Mouse (Mus musculus) heart, embryonic 12.5 days (tissue): ENCODE data around the gene 1700025C18Rik. TPM values are rescaled to one million over a fixed set of nuclear protein-coding genes. Genes with fewer than 3 reads are reported as not detected.

ENCODE experiments used
- ATAC-seq: fragments of 200-750 bp; cut with Nextera tagmentation; 2 replicates; pipeline ENCODE4 v1.8.0; 2017; ENCODE audit warnings: moderate TSS enrichment, moderate library complexity; ENCODE audit not compliant: insufficient number of reproducible peaks, low FRiP score
- H3K27ac ChIP-seq: fragments of 300-500 bp; sonication (generic); 2 replicates; pipeline ENCODE4 v1.5.1; 2016; ENCODE audit warnings: mild to moderate bottlenecking, moderate library complexity; ENCODE audit not compliant: poor library complexity, severe bottlenecking
- H3K27me3 ChIP-seq: fragments of 300-500 bp; sonication (generic); replicated peaks from 2 replicates; pipeline ENCODE4 v1.6.1; 2016; ENCODE audit warnings: mild to moderate bottlenecking, moderate library complexity
- H3K36me3 ChIP-seq: fragments of 300-500 bp; sonication (generic); 2 replicates; pipeline ENCODE4 v1.6.1; 2016; ENCODE audit warnings: mild to moderate bottlenecking, moderate library complexity
- H3K4me1 ChIP-seq: fragments of 300-500 bp; sonication (generic); replicated peaks from 2 replicates; pipeline ENCODE4 v1.6.1; 2016; ENCODE audit warnings: mild to moderate bottlenecking
- H3K4me2 ChIP-seq: fragments of 300-500 bp; sonication (generic); 2 replicates; pipeline ENCODE4 v1.6.1; 2016; ENCODE audit warnings: mild to moderate bottlenecking, moderate library complexity
- H3K4me3 ChIP-seq: fragments of 300-500 bp; sonication (generic); 2 replicates; pipeline ENCODE4 v1.5.1; 2016; ENCODE audit warnings: mild to moderate bottlenecking
- H3K9ac ChIP-seq: fragments of 300-500 bp; sonication (generic); 2 replicates; pipeline ENCODE4 v1.6.1; 2016; ENCODE audit warnings: mild to moderate bottlenecking, moderate library complexity
- H3K9me3 ChIP-seq: fragments of 300-500 bp; sonication (generic); replicated peaks from 2 replicates; pipeline ENCODE4 v1.6.1; 2016; ENCODE audit warnings: mild to moderate bottlenecking, moderate library complexity
- WGBS: fragments of 180-500 bp; shearing (Covaris S2); methylation state at CpG from one replicate; pipeline ENCODE4 v1.1.7; 2016; 5-methylcytosine and 5-hydroxymethylcytosine counted together
- polyA plus RNA-seq: library from polyadenylated mRNA; unstranded; fragments of >200 nt; fragmentation: Nextera tagmentation; extraction: Ambion mirVana; gene quantifications from 2 replicates; pipeline ENCODE4 v1.2.1, GENCODE M21; 2016

1700025C18Rik gene
- not detected in 2 replicates for polyA plus RNA-seq

GRCm38 (mm10) chr2:165090650-165091049 lies at the start of gene 1700025C18Rik:
1700025C18Rik (minus strand) TSS chr2:165090750.
- Histone ChIP-seq H3K36me3 (no peaks in the 10 kb centered on the region), H3K4me2 (no peak within 1 kb of the TSS), H3K4me3 (no peak within 1 kb of the TSS), H3K9me3 (no peaks in the 10 kb centered on the region), H3K27me3 (peaks cover 77% of the 10 kb centered on the region), H3K4me1 (no peaks in the 10 kb centered on the region), H3K27ac (no peak within 1 kb of the TSS), H3K9ac (no peak within 1 kb of the TSS)
- ATAC-seq: no peak
- 77% methylated on average over 2 of the region's 2 CpGs for WGBS

GRCm38 (mm10) chr2:165136049-165136448 lies 45.5 kb upstream of the 1700025C18Rik start:
- 7% methylated on average over 16 of the region's 16 CpGs for WGBS
- Histone ChIP-seq H3K27ac (no peak overlapping the region), H3K4me3 (no peak overlapping the region), H3K4me2 (no peak overlapping the region), H3K4me1 (peaks cover 39% of the 10 kb centered on the region), H3K9me3 (no peaks in the 10 kb centered on the region), H3K9ac (no peak overlapping the region), H3K36me3 (no peaks in the 10 kb centered on the region), H3K27me3 (peaks cover 74% of the 10 kb centered on the region)
- ATAC-seq: no peak

- H3K36me3 ChIP-seq: no peaks in the 10 kb centered on the region
- H3K4me2 ChIP-seq: peak overlapping the region; percentile 55
- H3K9me3 ChIP-seq: no peaks in the 10 kb centered on the region
- H3K4me1 ChIP-seq: peaks cover 20% of the 10 kb centered on the region
- peak overlapping the region; percentile 11; the same call in 1 of the 2 replicates for H3K4me3 ChIP-seq
- 0 out of 2 replicates have a peak, but pooled peaks have one; percentile 7 for ATAC-seq
- no peak overlapping the region for H3K9ac ChIP-seq
- peaks cover 82% of the 10 kb centered on the region for H3K27me3 ChIP-seq
- under 1% methylated on average over 15 of the region's 15 CpGs for whole genome bisulfite sequencing
- H3K27ac ChIP-seq: no peak overlapping the region
Measured at GRCm38 (mm10) chr2:165133566-165133965, 43.0 kb upstream of the 1700025C18Rik start.

- H3K9me3 ChIP-seq: no peaks in the 10 kb centered on the region
- no peak overlapping the region for H3K4me3 ChIP-seq
- H3K4me1 ChIP-seq: peaks cover 10% of the 10 kb centered on the region
- H3K36me3 ChIP-seq: no peaks in the 10 kb centered on the region
- 39% methylated on average over 12 of the region's 12 CpGs for WGBS
- ATAC-seq: no peak
- peaks cover 91% of the 10 kb centered on the region for H3K27me3 ChIP-seq
- H3K4me2 ChIP-seq: no peak overlapping the region
- no peak overlapping the region for H3K9ac ChIP-seq
- no peak overlapping the region for H3K27ac ChIP-seq
Measured at GRCm38 (mm10) chr2:165131428-165131827, 40.9 kb upstream of the 1700025C18Rik start.

GRCm38 (mm10) chr2:165129189-165129588 lies 38.6 kb upstream of the 1700025C18Rik start:
- no peak for ATAC-seq
- H3K9ac ChIP-seq: no peak overlapping the region
- 45% methylated on average over 4 of the region's 4 CpGs for WGBS
- peaks cover 4% of the 10 kb centered on the region; the same call in 1 of the 2 replicates for H3K4me1 ChIP-seq
- H3K36me3 ChIP-seq: no peaks in the 10 kb centered on the region
- H3K4me2 ChIP-seq: no peak overlapping the region
- peaks cover 94% of the 10 kb centered on the region for H3K27me3 ChIP-seq
- no peak overlapping the region for H3K27ac ChIP-seq
- H3K4me3 ChIP-seq: no peak overlapping the region
- H3K9me3 ChIP-seq: no peaks in the 10 kb centered on the region

GRCm38 (mm10) chr2:165126896-165127562 lies 36.5 kb upstream of the 1700025C18Rik start:
- H3K27ac ChIP-seq: no peak overlapping the region
- H3K4me2 ChIP-seq: no peak overlapping the region
- no peaks in the 10 kb centered on the region for H3K4me1 ChIP-seq
- no peak for ATAC-seq
- no peaks in the 10 kb centered on the region for H3K36me3 ChIP-seq
- no peak overlapping the region for H3K4me3 ChIP-seq
- H3K27me3 ChIP-seq: peaks cover 99% of the 10 kb centered on the region
- H3K9ac ChIP-seq: no peak overlapping the region
- H3K9me3 ChIP-seq: no peaks in the 10 kb centered on the region
- WGBS: 52% methylated on average over 10 of the region's 10 CpGs

GRCm38 (mm10) chr2:165121206-165121840 lies 30.8 kb upstream of the 1700025C18Rik start:
- no peaks in the 10 kb centered on the region for H3K4me1 ChIP-seq
- H3K4me2 ChIP-seq: no peak overlapping the region
- no peak for ATAC-seq
- H3K36me3 ChIP-seq: no peaks in the 10 kb centered on the region
- H3K9ac ChIP-seq: no peak overlapping the region
- H3K4me3 ChIP-seq: no peak overlapping the region
- peaks cover 99% of the 10 kb centered on the region for H3K27me3 ChIP-seq
- H3K9me3 ChIP-seq: no peaks in the 10 kb centered on the region
- H3K27ac ChIP-seq: no peak overlapping the region
- WGBS: 28% methylated on average over 10 of the region's 10 CpGs

GRCm38 (mm10) chr2:165120765-165121164 lies 30.2 kb upstream of the 1700025C18Rik start:
- no peak overlapping the region for H3K4me3 ChIP-seq
- no peaks in the 10 kb centered on the region for H3K4me1 ChIP-seq
- H3K36me3 ChIP-seq: no peaks in the 10 kb centered on the region
- H3K9ac ChIP-seq: no peak overlapping the region
- no peaks in the 10 kb centered on the region for H3K9me3 ChIP-seq
- ATAC-seq: no peak
- no peak overlapping the region for H3K4me2 ChIP-seq
- WGBS: 79% methylated on average over 9 of the region's 9 CpGs
- H3K27ac ChIP-seq: no peak overlapping the region
- peaks cover 99% of the 10 kb centered on the region for H3K27me3 ChIP-seq

- no peak overlapping the region for H3K9ac ChIP-seq
- no peak; the same call in 1 of the 2 replicates for ATAC-seq
- no peaks in the 10 kb centered on the region for H3K36me3 ChIP-seq
- H3K4me2 ChIP-seq: no peak overlapping the region
- peaks cover 99% of the 10 kb centered on the region for H3K27me3 ChIP-seq
- H3K9me3 ChIP-seq: no peaks in the 10 kb centered on the region
- 15% methylated on average over 11 of the region's 11 CpGs for WGBS
- no peak overlapping the region for H3K4me3 ChIP-seq
- H3K4me1 ChIP-seq: no peaks in the 10 kb centered on the region
- H3K27ac ChIP-seq: no peak overlapping the region
Measured at GRCm38 (mm10) chr2:165113733-165114132, 23.2 kb upstream of the 1700025C18Rik start.

GRCm38 (mm10) chr2:165112149-165112548 lies 21.6 kb upstream of the 1700025C18Rik start:
- Histone ChIP-seq H3K36me3 (no peaks in the 10 kb centered on the region), H3K4me3 (no peak overlapping the region), H3K4me2 (no peak overlapping the region), H3K27me3 (peaks cover 99% of the 10 kb centered on the region), H3K27ac (no peak overlapping the region), H3K4me1 (no peaks in the 10 kb centered on the region), H3K9me3 (no peaks in the 10 kb centered on the region), H3K9ac (no peak overlapping the region)
- under 1% methylated on average over 54 of the region's 54 CpGs for WGBS
- peak; percentile 49; the same call in 1 of the 2 replicates for ATAC-seq

- WGBS: 20% methylated on average over 18 of the region's 18 CpGs
- Histone ChIP-seq H3K9me3 (no peaks in the 10 kb centered on the region), H3K27me3 (peaks cover 100% of the 10 kb centered on the region), H3K36me3 (no peaks in the 10 kb centered on the region), H3K4me3 (no peak overlapping the region), H3K4me1 (no peaks in the 10 kb centered on the region), H3K9ac (no peak overlapping the region), H3K4me2 (no peak overlapping the region), H3K27ac (no peak overlapping the region)
- no peak for ATAC-seq
Measured at GRCm38 (mm10) chr2:165106585-165106984, 16.0 kb upstream of the 1700025C18Rik start.
